Mouse (Mus musculus) hematopoietic stem cell, adult 5-6 weeks (primary cell): Measurements from ENCODE around the gene Dock8. TPM values are rescaled to one million over a fixed set of nuclear protein-coding genes. Genes with fewer than 3 reads are reported as not detected.

Source experiments
- ATAC-seq, 2 experiments: fragments of 125-278 bp in 1 of 2; replicated peaks in 1 of 2; 2 replicates each; pipeline ENCODE4 v1.8.0; 2016 to 2017; ENCODE audit warnings: inconsistent platforms in 2 of 2, mild to moderate bottlenecking in 2 of 2, moderate number of reproducible peaks in 2 of 2, low read depth in 1 of 2, moderate TSS enrichment in 1 of 2; ENCODE audit not compliant: low FRiP score in 2 of 2, poor library complexity in 2 of 2, severe bottlenecking in 2 of 2, insufficient read depth in 1 of 2, low TSS enrichment in 1 of 2
- total RNA-seq: library from RNA; stranded (forward); fragments of 172-1452, 232-1000 nt; gene quantifications from 2 replicates; pipeline ENCODE4 v1.2.3, GENCODE M21; 2017

Dock8 gene
- total RNA-seq, 1 experiment from 2014 or later = 50.4 TPM

GRCm38 (mm10) chr19:25246062-25246461, 246.7 kb downstream of the Dock8 start:
- no peak for ATAC-seq

- no peak for ATAC-seq
Observed at GRCm38 (mm10) chr19:25247858-25248552, 248.7 kb downstream of the Dock8 start.

- ATAC-seq = no peak
Observed at GRCm38 (mm10) chr19:25249230-25249629, 249.9 kb downstream of the Dock8 start.

- no peak for ATAC-seq
Observed at GRCm38 (mm10) chr19:25251610-25252140, 252.3 kb downstream of the Dock8 start.

Other genes with a start within 250 kb of the Dock8 start
- gene Pgm5, start 137.7 kb upstream of the Dock8 start, total RNA-seq = 0.13 TPM in 1 of 2 replicates, not detected in the other
- 71.2 and 73.0 TPM in 2 replicates for gene Gm10053, start 123.8 kb upstream of the Dock8 start, total RNA-seq
- gene Foxd4, start 98.3 kb upstream of the Dock8 start, total RNA-seq = not detected in 2 replicates
- 23.8 and 39.8 TPM in 2 replicates for gene Cbwd1, start 37.9 kb upstream of the Dock8 start, total RNA-seq
- gene Kank1, start 237.4 kb downstream of the Dock8 start, total RNA-seq = 0.06 and 0.40 TPM in 2 replicates